Comparison of ENCODE assay signal across 8 mouse cellular contexts in the genomic region with DNA sequence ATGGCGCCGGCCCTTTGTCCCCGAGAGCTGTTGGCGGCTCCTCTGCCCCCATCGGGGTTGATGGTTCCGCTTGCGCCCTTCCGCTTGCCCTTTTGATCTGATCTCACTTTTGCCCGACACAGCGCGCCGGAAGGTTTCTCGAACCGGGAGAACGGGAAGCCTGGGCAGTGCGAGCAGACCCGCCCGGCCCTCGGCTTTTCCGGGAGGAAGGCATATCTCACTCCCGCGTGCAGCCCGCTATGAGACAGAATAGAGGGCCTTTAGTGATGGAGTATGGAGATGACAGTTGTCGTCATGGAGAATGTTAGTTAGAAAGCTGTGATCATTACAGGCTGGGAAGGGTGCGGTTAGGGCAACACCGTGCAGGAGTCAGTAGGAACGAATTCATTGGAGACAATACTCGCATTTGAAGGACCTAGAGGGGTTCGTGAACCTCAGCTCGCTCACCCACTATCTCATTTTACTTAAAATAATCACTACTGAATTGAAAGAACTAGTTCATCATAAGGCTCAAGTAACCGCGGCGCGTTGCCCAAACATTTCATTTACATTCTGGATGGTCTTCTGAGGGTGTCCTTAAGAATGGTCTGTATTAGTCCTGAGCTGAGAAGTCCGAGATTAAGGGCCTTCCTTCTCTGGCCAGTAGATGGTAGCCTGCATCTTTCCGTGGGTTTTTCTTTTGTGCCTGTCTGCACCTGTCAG.
DNase-seq lines count a peak whose midpoint lies in the region; ATAC-seq and TF ChIP-seq lines count a peak whose summit lies in the region.

No protein-coding gene starts in this region.

- peak overlapping the region; percentile 70 for H3K4me2 ChIP-seq in embryonic facial prominence, embryonic 11.5 days (ENCODE audit: low read depth, low read length)
- H3K4me2 ChIP-seq in neural tube, embryonic 13.5 days: peak overlapping the region; percentile 72

- H3K4me3 ChIP-seq in embryonic facial prominence, embryonic 11.5 days (ENCODE audit: low read depth, low read length): peak overlapping the region; percentile 80
- H3K4me3 ChIP-seq in limb, embryonic 10.5 days: peak overlapping the region; percentile 78
- H3K4me3 ChIP-seq in neural tube, embryonic 13.5 days: peak overlapping the region; percentile 72

- intact Hi-C loops in left cerebral cortex, postnatal 36 days (cut with DNase I): loop anchor here (2.0 to 5.0 kb wide), 2 partner anchors 62 to 124 kb away; partner anchors contain the start of gene Prss12

- POLR2A ChIA-PET in Patski (lab: Charles Lee): interaction anchor here (0.6 to 2.0 kb wide), 2 partner anchors 9 to 496 kb away, joined by 3 to 8 read pairs; no protein-coding TSS in a partner anchor

- under 1% methylated on average over 36 of the region's 36 CpGs for WGBS in embryonic facial prominence, embryonic 11.5 days
- WGBS in limb, embryonic 10.5 days: under 1% methylated on average over 36 of the region's 36 CpGs
- under 1% methylated on average over 36 of the region's 36 CpGs for WGBS in neural tube, embryonic 13.5 days

- DNase-seq in layer of hippocampus, adult 9-10 months (ENCODE audit: low spot score): peak; percentile 43
- no peak for DNase-seq in layer of hippocampus, postnatal 25 days (ENCODE audit: extremely low spot score in 1 of 2, low spot score in 1 of 2)
- DNase-seq in Patski (ENCODE audit: low read depth, low spot score): no peak
- peak; percentile 64 for DNase-seq in embryonic facial prominence, embryonic 11.5 days (ENCODE audit: low spot score)
- DNase-seq in limb, embryonic 10.5 days (ENCODE audit: low spot score): no peak
- no peak for DNase-seq in thymus, postnatal 10 days (ENCODE audit: low spot score in 2 of 2)
- DNase-seq in left cerebral cortex, postnatal 36 days (ENCODE audit: low spot score in 2 of 2): no peak

- no peaks in the 10 kb centered on the region for H3K9me3 ChIP-seq in embryonic facial prominence, embryonic 11.5 days (replicated peaks; ENCODE audit: control insufficient read depth, low read length)
- H3K9me3 ChIP-seq in limb, embryonic 10.5 days (replicated peaks): no peaks in the 10 kb centered on the region
- no peaks in the 10 kb centered on the region for H3K9me3 ChIP-seq in neural tube, embryonic 13.5 days

- H3K27me3 ChIP-seq in Patski: no peaks in the 10 kb centered on the region
- H3K27me3 ChIP-seq in embryonic facial prominence, embryonic 11.5 days (ENCODE audit: control insufficient read depth, insufficient read depth, low read length): no peaks in the 10 kb centered on the region
- no peaks in the 10 kb centered on the region for H3K27me3 ChIP-seq in limb, embryonic 10.5 days (ENCODE audit: low read depth, poor library complexity, severe bottlenecking)
- no peaks in the 10 kb centered on the region for H3K27me3 ChIP-seq in neural tube, embryonic 13.5 days

- H3K27ac ChIP-seq in embryonic facial prominence, embryonic 11.5 days (replicated peaks; ENCODE audit: low read depth, low read length): peak overlapping the region; percentile 98
- H3K27ac ChIP-seq in limb, embryonic 10.5 days: peak overlapping the region; percentile 99
- peak overlapping the region; percentile 99 for H3K27ac ChIP-seq in neural tube, embryonic 13.5 days (replicated peaks)

- TF ChIP-seq CTCF in Patski (IDR thresholded peaks at IDR 0.05): peak; percentile 69

- in situ Hi-C loops in Patski (cut with MboI; ENCODE audit: low pct_unique_long_range_greater_than_20kb): loop anchor here (5.0 kb wide), 3 partner anchors 122 to 768 kb away; partner anchors contain the start of gene Mettl14

- peak overlapping the region; percentile 98 for H3K9ac ChIP-seq in embryonic facial prominence, embryonic 11.5 days (replicated peaks; ENCODE audit: low read length)
- H3K9ac ChIP-seq in neural tube, embryonic 13.5 days: peak overlapping the region; percentile 93

- peak; percentile 64 for ATAC-seq in Patski
- peak; percentile 68 for ATAC-seq in embryonic facial prominence, embryonic 11.5 days (replicated peaks; ENCODE audit: insufficient number of reproducible peaks, low FRiP score, low TSS enrichment, low read depth)
- peak; percentile 82 for ATAC-seq in neural tube, embryonic 13.5 days (ENCODE audit: low read depth)

- CTCF ChIA-PET in Patski (lab: Charles Lee): interaction anchor here (0.8 to 1.4 kb wide), 5 partner anchors 10 to 766 kb away, joined by 3 to 7 read pairs (median 3); no protein-coding TSS in a partner anchor

- H3K4me1 ChIP-seq in embryonic facial prominence, embryonic 11.5 days (ENCODE audit: control insufficient read depth, insufficient read depth, low read length): no peaks in the 10 kb centered on the region
- peaks cover 11% of the 10 kb centered on the region; the same call in 1 of the 2 replicates for H3K4me1 ChIP-seq in limb, embryonic 10.5 days
- H3K4me1 ChIP-seq in neural tube, embryonic 13.5 days (replicated peaks): peaks cover 35% of the 10 kb centered on the region

- no peaks in the 10 kb centered on the region for H3K36me3 ChIP-seq in embryonic facial prominence, embryonic 11.5 days (replicated peaks; ENCODE audit: control insufficient read depth, insufficient read depth, low read depth, low read length)
- peaks cover 14% of the 10 kb centered on the region for H3K36me3 ChIP-seq in limb, embryonic 10.5 days
- peaks cover 8% of the 10 kb centered on the region for H3K36me3 ChIP-seq in neural tube, embryonic 13.5 days

Comparison
In these comparisons a context has a peak if more than half of its experiments do, and no peak if none do; other contexts are left out.
1. DNase-seq: peak in layer of hippocampus, adult 9-10 months (single experiment) and embryonic facial prominence, embryonic 11.5 days (single experiment); none in layer of hippocampus, postnatal 25 days (0 of 2), Patski (single experiment), limb, embryonic 10.5 days (single experiment), thymus, postnatal 10 days (0 of 2) and left cerebral cortex, postnatal 36 days (0 of 2).
2. Peak in every context shown above with its lines, with median percentiles within 50 percentile points of each other: ATAC-seq, H3K27ac ChIP-seq and H3K4me3 ChIP-seq.